Mouse (Mus musculus) heart, postnatal 0 days (tissue): ENCODE results near the gene Gm20715.

Source experiments
- CTCF ChIP-seq: IDR thresholded peaks from 2 replicates; pipeline ENCODE4 v1.5.1; 2016; ENCODE audit warnings: antibody characterized with exemption, control low read depth, low read depth
- EP300 ChIP-seq: IDR thresholded peaks from 2 replicates; pipeline ENCODE4 v1.6.1; 2016; ENCODE audit warnings: antibody characterized with exemption, low read depth

DNA sequence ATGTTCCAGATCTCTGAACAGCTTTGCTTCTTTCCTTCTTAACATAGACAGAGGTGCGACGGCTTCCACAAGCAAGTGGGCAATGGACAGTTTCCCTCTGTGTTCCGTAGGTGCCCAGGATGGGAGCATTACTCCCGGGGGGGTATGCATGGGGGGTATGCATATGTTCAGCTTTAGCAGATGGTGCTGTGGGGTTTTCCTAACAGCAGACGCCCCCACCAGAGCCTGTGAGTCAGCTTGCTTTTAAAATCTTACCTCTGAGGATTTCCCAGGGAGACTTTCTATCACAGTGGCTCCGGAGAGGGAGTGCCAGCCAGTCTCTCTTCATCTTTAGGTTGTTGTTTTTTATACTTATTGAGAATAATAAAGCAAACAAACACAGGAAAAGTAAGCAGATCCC is 9.8 kb downstream of the Gm20715 start:
- TF ChIP-seq EP300 (no peak), CTCF (no peak)
